In genomic region chr15:79790111-79790510, GRCm38 (mm10) we compare ENCODE assay signal across 19 mouse cellular contexts. TPM values are rescaled to one million over a fixed set of nuclear protein-coding genes. Genes with fewer than 3 reads are reported as not detected.
"Had no signal": no experiment of that assay in that cellular context is flagged by ENCODE, and none has a peak within 500 bp of the region (broad histone marks: within the 10 kb centered on the region; RNA-seq: fewer than 3 reads in every experiment).

No protein-coding gene starts in this region.

- H3K36me3 ChIP-seq: limb, embryonic 12.5 days; limb, embryonic 15.5 days had no signal

- H3K4me3 ChIP-seq: limb, embryonic 12.5 days; limb, embryonic 15.5 days; midbrain, embryonic 13.5 days had no signal

- H3K27ac ChIP-seq: kidney, postnatal 0 days; limb, embryonic 12.5 days; limb, embryonic 15.5 days; liver, embryonic 14.5 days; macrophage; midbrain, embryonic 13.5 days; stomach, postnatal 0 days had no signal

- DNase-seq: kidney, adult 2 months; kidney, postnatal 25 days; left cerebral cortex, postnatal 4 days; liver, postnatal 0 days; lung, embryonic 14.5 days; thymus, adult 18-20 months; thymus, postnatal 4 days had no signal

- H3K4me1 ChIP-seq: limb, embryonic 12.5 days; limb, embryonic 15.5 days had no signal

RNA-seq across cellular contexts. Expression of gene Npcd, which starts 43.9 kb away (rescaled TPM):
- total RNA-seq: megakaryocyte, adult 5-6 weeks had no signal
- polyA plus RNA-seq: kidney, adult 2 months; large intestine, adult 2 months; limb, embryonic 12.5 days; limb, embryonic 15.5 days; liver, embryonic 11.5 days; liver, postnatal 0 days; lung, embryonic 14.5 days; lung, postnatal 0 days; macrophage; neural tube, embryonic 11.5 days; stomach, postnatal 0 days had no signal
